Mouse (Mus musculus) MEL (cell line): Measurements from ENCODE around the gene Slc44a5. TPM values are rescaled to one million over a fixed set of nuclear protein-coding genes. Genes with fewer than 3 reads are reported as not detected.
"Not testable (repeated sequence)": the region's sequence is repeated elsewhere in the genome, so short reads cannot be mapped to it uniquely, and the experiment has no call there.

Experiments
- DNase-seq: peaks from one replicate; pipeline ENCODE4 v3.0.0; 2011; ENCODE audit warnings: low read depth, low spot score
- H3K27ac ChIP-seq: 2 replicates; pipeline ENCODE4 v1.5.1; 2012; ENCODE audit warnings: low read depth, mild to moderate bottlenecking, control low read depth, low read length, moderate library complexity; ENCODE audit not compliant: control insufficient read depth
- H3K27me3 ChIP-seq, 2 experiments: fragments of 150-350 bp in 1 of 2; sonication (generic) in 1 of 2; 2 replicates each; pipeline ENCODE4 v1.6.1; 2012; ENCODE audit warnings: low read length in 2 of 2, mild to moderate bottlenecking in 2 of 2, improper control_type of control experiment in 1 of 2, moderate library complexity in 1 of 2; ENCODE audit not compliant: insufficient read depth in 2 of 2, control insufficient read depth in 1 of 2
- H3K36me3 ChIP-seq, 2 experiments: 2 replicates each; pipeline ENCODE4 v1.6.1; 2012 to 2014; ENCODE audit warnings: low read length in 2 of 2, improper control_type of control experiment in 1 of 2, inconsistent platforms in 1 of 2, mild to moderate bottlenecking in 1 of 2; ENCODE audit not compliant: insufficient read depth in 2 of 2, control insufficient read depth in 1 of 2
- H3K4me1 ChIP-seq, 2 experiments: fragments of 150-350 bp in 1 of 2; sonication (generic) in 1 of 2; 2 replicates each; pipeline ENCODE4 v1.6.1; 2012; ENCODE audit warnings: low read length in 2 of 2, improper control_type of control experiment in 1 of 2, mild to moderate bottlenecking in 1 of 2; ENCODE audit not compliant: insufficient read depth in 2 of 2, control insufficient read depth in 1 of 2
- H3K4me3 ChIP-seq, 2 experiments: fragments of 150-350 bp in 1 of 2; sonication (generic) in 1 of 2; 2 replicates each; pipeline ENCODE4 v1.5.1; 2012; ENCODE audit warnings: low read depth in 2 of 2, low read length in 2 of 2, mild to moderate bottlenecking in 2 of 2, moderate library complexity in 2 of 2, control low read depth in 1 of 2, improper control_type of control experiment in 1 of 2; ENCODE audit not compliant: control insufficient read depth in 1 of 2, insufficient read depth in 1 of 2
- H3K79me2 ChIP-seq: 2 replicates; pipeline ENCODE4 v1.6.1; 2012; ENCODE audit warnings: mild to moderate bottlenecking, low read length, moderate library complexity; ENCODE audit not compliant: control insufficient read depth, poor library complexity, insufficient read depth
- H3K9ac ChIP-seq: 2 replicates; pipeline ENCODE4 v1.6.1; 2012; ENCODE audit warnings: low read depth, mild to moderate bottlenecking, control low read depth, low read length, moderate library complexity; ENCODE audit not compliant: control insufficient read depth, poor library complexity, severe bottlenecking
- H3K9me3 ChIP-seq: fragments of 150-350 bp; sonication (generic); replicated peaks from 2 replicates; pipeline ENCODE4 v1.6.1; 2012; ENCODE audit warnings: mild to moderate bottlenecking, low read length, improper control_type of control experiment, moderate library complexity; ENCODE audit not compliant: insufficient read depth
- CHD1 ChIP-seq: IDR thresholded peaks from 2 replicates; pipeline ENCODE4 v1.6.1; 2012; ENCODE audit warnings: low read depth, mild to moderate bottlenecking, inconsistent platforms, low read length, improper control_type of control experiment
- CTCF ChIP-seq, 3 experiments: IDR thresholded peaks in 2 of 3; conservative IDR thresholded peaks in 1 of 3; 2 replicates each; pipeline ENCODE4 v1.5.1; 2011 to 2012; ENCODE audit warnings: low read length in 3 of 3, low read depth in 2 of 3, mild to moderate bottlenecking in 2 of 3, improper control_type of control experiment in 1 of 3, inconsistent platforms in 1 of 3, mixed read lengths in 1 of 3, moderate library complexity in 1 of 3; ENCODE audit not compliant: control insufficient read depth in 1 of 3, insufficient read depth in 1 of 3, poor library complexity in 1 of 3, severe bottlenecking in 1 of 3
- E2F4 ChIP-seq: IDR thresholded peaks from 2 replicates; pipeline ENCODE4 v1.6.1; 2011; ENCODE audit warnings: low read depth, low read length, improper control_type of control experiment, borderline replicate concordance
- EP300 ChIP-seq, 2 experiments: IDR thresholded peaks; 2 replicates each; pipeline ENCODE4 v1.6.1; 2011; ENCODE audit warnings: improper control_type of control experiment in 2 of 2, low read length in 2 of 2, low read depth in 1 of 2, mild to moderate bottlenecking in 1 of 2
- ETS1 ChIP-seq: IDR thresholded peaks from 2 replicates; pipeline ENCODE4 v1.6.1; 2012; ENCODE audit warnings: low read depth, mild to moderate bottlenecking, inconsistent platforms, low read length, improper control_type of control experiment, moderate library complexity
- GATA1 ChIP-seq: IDR thresholded peaks from 2 replicates; pipeline ENCODE4 v1.6.1; 2011; ENCODE audit warnings: low read depth, low read length, improper control_type of control experiment
- HCFC1 ChIP-seq: IDR thresholded peaks from 2 replicates; pipeline ENCODE4 v1.6.1; 2012; ENCODE audit warnings: low read depth, mild to moderate bottlenecking, inconsistent platforms, low read length, improper control_type of control experiment, moderate library complexity
- MAFK ChIP-seq: IDR thresholded peaks from 2 replicates; pipeline ENCODE4 v1.6.1; 2011; ENCODE audit warnings: low read depth, mild to moderate bottlenecking, low read length, improper control_type of control experiment, borderline replicate concordance
- MEF2A ChIP-seq: IDR thresholded peaks from 2 replicates; pipeline ENCODE4 v1.6.1; 2014; ENCODE audit warnings: low read depth, mild to moderate bottlenecking, inconsistent platforms, low read length, improper control_type of control experiment; ENCODE audit not compliant: poor library complexity, insufficient replicate concordance, severe bottlenecking; ENCODE audit errors: extremely low read depth
- MXI1 ChIP-seq: IDR thresholded peaks from 2 replicates; pipeline ENCODE4 v1.6.1; 2011; ENCODE audit warnings: mild to moderate bottlenecking, low read depth, low read length, improper control_type of control experiment
- NELFE ChIP-seq: IDR thresholded peaks from 2 replicates; pipeline ENCODE4 v1.6.1; 2011; ENCODE audit warnings: low read depth, low read length, improper control_type of control experiment
- POLR2A ChIP-seq, 2 experiments: IDR thresholded peaks; 2 replicates each; pipeline ENCODE4 v1.6.1; 2011 to 2012; ENCODE audit warnings: low read length in 2 of 2, mild to moderate bottlenecking in 2 of 2, control low read depth in 1 of 2, improper control_type of control experiment in 1 of 2, low read depth in 1 of 2, moderate library complexity in 1 of 2; ENCODE audit not compliant: control insufficient read depth in 1 of 2, insufficient read depth in 1 of 2, poor library complexity in 1 of 2
- TCF12 ChIP-seq: IDR thresholded peaks from 2 replicates; pipeline ENCODE4 v1.6.1; 2014; ENCODE audit warnings: low read depth, mild to moderate bottlenecking, inconsistent platforms, low read length, improper control_type of control experiment, moderate library complexity
- USF1 ChIP-seq: IDR thresholded peaks from 2 replicates; pipeline ENCODE4 v1.6.1; 2014; ENCODE audit warnings: low read depth, mild to moderate bottlenecking, inconsistent platforms, low read length, improper control_type of control experiment, moderate library complexity
- USF2 ChIP-seq, 2 experiments: IDR thresholded peaks; 2 replicates each; pipeline ENCODE4 v1.6.1; 2011 to 2012; ENCODE audit warnings: improper control_type of control experiment in 2 of 2, low read length in 2 of 2, borderline replicate concordance in 1 of 2, inconsistent platforms in 1 of 2, low read depth in 1 of 2, mild to moderate bottlenecking in 1 of 2; ENCODE audit not compliant: insufficient read depth in 1 of 2
- ZC3H11A ChIP-seq: IDR thresholded peaks from 2 replicates; pipeline ENCODE4 v1.6.1; 2012; ENCODE audit warnings: low read depth, mild to moderate bottlenecking, inconsistent platforms, low read length, improper control_type of control experiment
- polyA plus RNA-seq, 2 experiments: library from polyadenylated mRNA; stranded (reverse) in 1 of 2; unstranded in 1 of 2; fragments of >175 nt in 1 of 2; fragments of >200 nt in 1 of 2; gene quantifications; 2 replicates each; pipeline versions ENCODE4 v1.2.1 to v1.2.4; 2012; ENCODE audit warnings: low replicate concordance in 2 of 2, low read depth in 1 of 2; ENCODE audit not compliant: insufficient read length in 2 of 2, insufficient read depth in 1 of 2, missing spikeins in 1 of 2
- total RNA-seq: library from RNA; depleted of rRNA; stranded (reverse); fragments of 300-350 nt; gene quantifications from 2 replicates; pipeline ENCODE4 v1.2.3, GENCODE M21; 2012

Gene Slc44a5
- total and polyA plus RNA-seq, 3 experiments: not detected

DNA sequence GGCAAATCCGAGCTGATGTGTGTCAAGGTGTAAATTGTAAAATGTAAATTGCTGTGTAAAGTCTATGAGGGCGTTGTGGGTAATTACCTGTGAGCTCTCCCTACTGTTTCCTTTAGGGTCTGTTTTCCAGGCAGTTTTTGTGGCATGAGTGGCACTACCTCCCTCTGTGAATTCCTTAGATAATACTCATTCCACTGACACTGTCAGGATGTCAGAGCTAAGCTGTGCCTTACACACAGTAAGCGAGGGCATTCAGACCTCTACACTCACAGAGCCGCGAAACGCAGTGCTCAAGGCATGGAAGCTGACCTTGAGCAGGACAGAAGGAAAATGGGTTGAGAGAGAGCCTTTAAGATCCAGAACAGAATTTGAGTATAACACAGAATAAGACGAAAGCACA, 80.1 kb downstream of the Slc44a5 start:
- H3K4me3 ChIP-seq: no peak overlapping the region

GRCm38 (mm10) chr3:154057464-154057863, 84.2 kb downstream of the Slc44a5 start:
- Histone ChIP-seq H3K9ac (no peak overlapping the region), H3K27ac (no peak overlapping the region), H3K79me2 (no peaks in the 10 kb centered on the region), H3K4me1 (no peaks in the 10 kb centered on the region), H3K36me3 (no peaks in the 10 kb centered on the region), H3K9me3 (no peaks in the 10 kb centered on the region), H3K4me3 (no peak overlapping the region), H3K27me3 (no peaks in the 10 kb centered on the region)
- DNase-seq: no peak
- no peak for TF ChIP-seq EP300 (IDR thresholded peaks at IDR 0.05; ENCODE audit: low read depth in 1 of 2, low read length in 2 of 2)
- no peak for TF ChIP-seq ZC3H11A
- no peak for TF ChIP-seq MXI1
- no peak for TF ChIP-seq USF1
- no peak for TF ChIP-seq MAFK
- TF ChIP-seq CHD1: no peak
- no peak for TF ChIP-seq TCF12
- TF ChIP-seq E2F4: no peak
- no peak for TF ChIP-seq NELFE
- no peak for TF ChIP-seq MEF2A
- TF ChIP-seq GATA1: no peak
- TF ChIP-seq POLR2A (IDR thresholded peaks at IDR 0.05; ENCODE audit: control insufficient read depth in 1 of 2, insufficient read depth in 1 of 2, low read depth in 1 of 2, low read length in 2 of 2, poor library complexity in 1 of 2): no peak
- TF ChIP-seq HCFC1: no peak

More for the DNA sequence above, 80.1 kb downstream of the Slc44a5 start:
- H3K9ac ChIP-seq: no peak overlapping the region
- no peak overlapping the region for H3K27ac ChIP-seq
- no peak for TF ChIP-seq NELFE
- H3K9me3 ChIP-seq: no peaks in the 10 kb centered on the region
- H3K79me2 ChIP-seq: no peaks in the 10 kb centered on the region
- no peaks in the 10 kb centered on the region for H3K4me1 ChIP-seq
- H3K36me3 ChIP-seq: no peaks in the 10 kb centered on the region
- peaks cover 0 to 2% of the 10 kb centered on the region in 2 experiments; a peak in 1 of 4 replicates for H3K27me3 ChIP-seq
- DNase-seq: no peak

DNA sequence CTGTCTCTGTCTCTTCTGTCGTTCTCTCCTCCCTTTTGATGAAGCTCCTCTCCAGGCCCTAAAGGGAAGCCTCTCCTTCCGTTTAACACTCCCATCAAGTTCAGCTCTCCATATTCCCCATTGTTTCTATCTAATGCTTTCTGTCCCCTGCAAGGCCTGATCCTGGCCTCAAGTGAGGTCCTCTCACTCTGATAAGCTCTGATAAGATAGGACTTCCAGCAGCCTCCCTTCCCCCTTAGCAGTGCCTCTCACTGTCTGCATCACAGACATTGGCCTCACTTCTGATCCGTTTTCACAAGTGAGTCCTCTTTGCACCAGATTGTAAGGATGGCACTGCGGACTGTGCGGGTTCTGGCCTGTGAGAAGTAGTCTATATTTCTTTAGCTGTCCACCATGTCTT, 85.0 kb downstream of the Slc44a5 start:
- no peak overlapping the region for H3K27ac ChIP-seq
- H3K27me3 ChIP-seq: no peaks in the 10 kb centered on the region
- H3K4me3 ChIP-seq: no peak overlapping the region
- H3K4me1 ChIP-seq: no peaks in the 10 kb centered on the region
- no peaks in the 10 kb centered on the region for H3K36me3 ChIP-seq
- no peak for DNase-seq
- no peaks in the 10 kb centered on the region for H3K79me2 ChIP-seq
- no peak overlapping the region for H3K9ac ChIP-seq
- H3K9me3 ChIP-seq: no peaks in the 10 kb centered on the region
- TF ChIP-seq CTCF (IDR thresholded peaks at IDR 0.05 in 2 of 3, conservative IDR thresholded peaks at IDR 0.05 in 1 of 3; ENCODE audit: control insufficient read depth in 1 of 3, insufficient read depth in 1 of 3, low read depth in 2 of 3, low read length in 3 of 3, poor library complexity in 1 of 3, severe bottlenecking in 1 of 3) (no peak), NELFE (no peak), USF2 (IDR thresholded peaks at IDR 0.05; ENCODE audit: borderline replicate concordance in 1 of 2, insufficient read depth in 1 of 2, low read depth in 1 of 2, low read length in 2 of 2) (no peak), ETS1 (no peak)

DNA sequence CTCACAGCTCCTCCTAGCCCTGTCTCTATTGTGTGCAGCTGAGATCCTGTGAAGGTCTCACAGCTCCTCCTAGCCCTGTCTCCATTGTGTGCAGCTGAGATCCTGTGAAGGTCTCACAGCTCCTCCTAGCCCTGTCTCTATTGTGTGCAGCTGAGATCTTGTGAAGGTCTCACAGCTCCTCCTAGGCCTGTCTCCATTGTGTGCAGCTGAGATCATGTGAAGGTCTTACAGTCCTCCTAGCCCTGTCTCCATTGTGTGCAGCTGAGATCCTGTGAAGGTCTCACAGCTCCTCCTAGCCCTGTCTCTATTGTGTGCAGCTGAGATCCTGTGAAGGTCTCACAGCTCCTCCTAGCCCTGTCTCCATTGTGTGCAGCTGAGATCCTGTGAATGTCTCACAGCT, 98.8 kb downstream of the Slc44a5 start:
- not testable (repeated sequence) for H3K4me1 ChIP-seq, DNase-seq, H3K9me3 ChIP-seq, H3K27ac ChIP-seq, H3K36me3 ChIP-seq, H3K9ac ChIP-seq, H3K27me3 ChIP-seq, H3K79me2 ChIP-seq, H3K4me3 ChIP-seq
